Mouse (Mus musculus) thymus, postnatal 36 days (tissue): Measurements from ENCODE around the gene Ndufa7.
"Not testable (repeated sequence)": the region's sequence is repeated elsewhere in the genome, so short reads cannot be mapped to it uniquely, and the experiment has no call there.

Experiments used
- DNase-seq, 2 experiments: peaks; one replicate each; pipeline ENCODE4 v3.0.0; 2022; ENCODE audit warnings: mixed read lengths in 2 of 2

The Ndufa7 gene

GRCm38 (mm10) chr17:33812475-33812874, 11.9 kb upstream of the Ndufa7 start:
- DNase-seq = no peak

GRCm38 (mm10) chr17:33812990-33813389, 11.4 kb upstream of the Ndufa7 start:
- DNase-seq = no peak

DNA sequence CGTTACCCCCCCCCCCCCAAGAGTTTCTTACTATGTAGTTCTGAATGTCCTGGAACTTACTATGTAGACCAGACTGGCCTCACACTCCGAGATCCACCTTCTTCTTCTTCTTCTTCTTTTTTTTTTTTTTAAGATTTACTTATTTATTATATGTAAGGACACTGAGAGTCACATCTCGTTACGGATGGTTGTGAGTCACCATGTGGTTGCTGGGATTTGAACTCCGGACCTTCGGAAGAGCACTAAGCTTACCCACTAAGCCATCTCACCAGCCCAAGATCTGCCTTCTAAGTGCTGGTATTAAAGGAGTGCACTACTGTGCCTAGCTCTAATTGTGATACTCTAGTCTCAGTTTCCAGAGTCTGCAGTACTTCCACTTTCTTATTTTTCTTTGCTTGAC, 9.0 kb upstream of the Ndufa7 start:
- DNase-seq = no peak

- DNase-seq = no peak
Measured at GRCm38 (mm10) chr17:33816612-33817011, 7.8 kb upstream of the Ndufa7 start.

DNA sequence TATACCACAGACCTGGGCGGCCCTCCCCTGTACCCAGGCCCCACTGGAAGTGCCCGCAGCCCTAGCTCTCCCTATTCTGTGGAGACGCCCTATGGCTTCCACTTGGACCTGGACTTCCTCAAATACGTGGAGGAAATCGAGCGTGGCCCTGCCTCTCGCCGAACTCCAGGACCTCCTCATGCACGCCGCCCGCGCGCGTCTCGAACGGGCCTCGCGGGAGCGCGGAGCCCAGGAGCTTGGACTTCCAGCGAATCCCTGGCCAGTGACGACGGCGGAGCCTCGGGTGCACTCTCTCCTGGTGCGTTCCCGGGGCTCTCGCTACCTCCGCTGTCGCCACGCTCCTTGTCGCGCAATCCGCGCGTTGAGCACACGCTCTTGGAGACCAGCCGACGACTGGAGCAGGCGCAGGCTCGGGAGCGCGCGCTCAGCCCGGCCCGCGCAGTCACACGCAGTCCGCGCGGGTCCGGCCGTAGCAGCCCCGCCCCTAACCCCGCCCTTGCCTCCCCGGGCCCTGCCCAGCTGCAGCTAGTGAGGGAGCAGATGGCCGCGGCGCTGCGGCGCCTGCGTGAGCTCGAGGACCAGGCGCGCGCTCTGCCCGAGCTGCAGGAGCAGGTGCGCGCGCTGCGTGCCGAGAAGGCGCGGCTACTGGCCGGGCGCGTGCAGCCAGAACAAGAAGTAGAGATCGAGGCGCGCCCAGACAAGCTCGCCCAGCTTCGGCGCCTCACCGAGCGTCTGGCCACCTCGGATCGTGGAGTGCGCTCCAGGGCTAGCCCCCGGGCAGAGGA, 7.0 kb upstream of the Ndufa7 start:
- DNase-seq = peak; percentile 81 to 89

DNA sequence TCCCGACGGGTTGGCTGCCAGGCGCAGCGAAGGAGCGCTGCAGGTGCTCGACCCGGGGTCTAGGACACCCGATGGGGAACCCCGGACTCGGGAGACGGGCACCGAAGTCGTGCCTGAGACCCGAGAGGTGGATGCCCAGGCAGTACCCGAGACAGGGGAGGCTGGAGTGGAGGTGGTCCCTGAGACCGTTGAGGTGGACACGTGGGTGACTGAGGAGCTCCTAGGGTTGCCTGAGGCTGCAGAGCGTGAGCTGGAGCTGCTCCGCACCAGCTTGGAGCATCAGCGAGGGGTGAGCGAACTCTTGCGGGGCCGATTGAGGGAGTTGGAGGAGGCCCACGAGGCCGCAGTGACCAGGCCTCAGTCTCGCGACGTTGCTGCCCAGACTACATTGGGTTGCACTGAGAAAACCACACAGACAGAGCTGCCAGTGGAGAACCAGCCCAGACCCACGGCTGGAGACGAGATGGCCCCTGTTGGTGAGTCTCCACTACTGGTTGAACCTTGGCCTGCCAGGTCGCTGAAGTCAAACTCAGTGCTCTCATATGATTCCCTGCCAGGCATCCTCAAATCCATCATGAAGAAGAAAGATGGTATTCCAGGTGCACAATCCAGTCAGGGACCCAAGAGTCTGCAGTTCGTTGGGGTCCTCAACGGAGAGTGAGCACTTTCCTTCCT, 6.3 kb upstream of the Ndufa7 start:
- DNase-seq = no peak

GRCm38 (mm10) chr17:33822436-33822959, 1.9 kb upstream of the Ndufa7 start:
- DNase-seq = no peak

GRCm38 (mm10) chr17:33823171-33823570, 1.2 kb upstream of the Ndufa7 start:
- DNase-seq = not testable (repeated sequence)

DNA sequence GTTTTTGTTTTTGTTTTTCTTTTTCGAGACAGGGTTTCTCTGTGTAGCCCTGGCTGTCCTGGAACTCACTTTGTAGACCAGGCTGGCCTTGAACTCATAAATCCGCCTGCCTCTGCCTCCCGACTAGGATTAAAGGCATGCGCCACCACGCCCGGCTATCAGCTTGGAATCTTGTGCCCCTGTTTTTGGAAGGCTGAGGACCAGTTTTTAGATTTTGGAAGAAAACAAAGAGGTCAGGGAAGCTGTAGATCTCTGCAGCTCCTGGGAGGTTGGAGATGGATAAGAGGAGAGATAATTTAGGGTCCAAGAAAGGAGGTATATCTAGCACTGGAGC, 592 bp downstream of the Ndufa7 start:
- DNase-seq = not testable (repeated sequence)

DNA sequence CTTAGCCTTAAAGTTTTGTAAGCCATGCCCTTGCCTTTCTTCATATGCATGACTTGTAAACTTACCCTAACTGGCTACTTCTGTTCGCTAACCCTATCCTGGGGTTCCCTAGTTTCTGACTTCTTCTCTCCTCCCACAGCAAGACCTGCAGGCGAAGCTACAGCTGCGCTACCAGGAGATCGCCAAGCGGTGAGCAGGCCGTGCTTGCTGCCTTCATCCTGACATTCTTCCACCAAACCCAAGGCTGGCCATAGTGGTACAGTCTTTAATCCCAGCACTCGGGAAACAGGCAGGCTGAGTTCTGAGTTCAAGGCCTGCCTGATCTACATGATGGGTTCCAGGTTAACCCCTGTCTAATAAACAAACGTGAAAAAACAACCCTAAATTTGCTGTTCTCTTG, 1.1 kb downstream of the Ndufa7 start:
- no peak for DNase-seq

DNA sequence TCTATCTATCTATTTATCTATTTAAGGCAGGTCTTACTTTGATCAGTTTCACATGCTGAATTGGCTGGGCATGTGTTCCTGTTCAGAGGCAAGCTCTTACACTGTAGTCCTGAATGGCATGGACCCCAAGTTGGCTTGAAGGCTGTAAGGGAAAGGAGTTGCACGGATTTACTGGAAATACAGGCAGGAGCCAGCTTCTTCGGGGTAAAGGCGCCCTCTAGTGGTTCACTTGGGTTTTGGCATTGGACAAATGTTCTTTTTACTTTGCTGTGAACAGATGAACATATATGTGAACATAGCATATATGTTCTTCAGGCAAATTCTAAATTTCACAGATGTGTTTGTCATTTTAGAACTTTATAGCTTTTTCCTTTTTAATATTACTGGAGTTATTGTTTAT, 2.5 kb downstream of the Ndufa7 start:
- peak; percentile 46 to 52 for DNase-seq

DNA sequence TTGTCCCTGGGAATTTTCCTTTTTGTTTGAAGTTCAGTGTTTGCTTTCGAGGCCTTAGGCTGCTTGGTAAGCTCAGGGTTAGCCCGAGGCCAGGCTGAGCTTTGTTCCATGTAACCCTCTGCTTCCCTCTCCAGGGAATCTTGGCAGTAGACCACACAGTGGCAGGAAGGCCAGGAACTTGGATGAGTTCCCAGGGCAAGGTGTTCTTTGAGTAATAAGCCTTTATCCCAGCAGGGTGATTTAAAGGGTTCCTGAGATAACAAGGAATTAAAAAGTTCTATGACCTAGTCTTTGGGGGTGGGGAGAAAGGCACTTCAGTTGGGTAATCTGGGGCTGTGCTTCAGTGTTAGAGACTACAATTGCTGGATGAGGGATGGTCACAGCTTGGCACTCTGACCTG, 4.5 kb downstream of the Ndufa7 start:
- no peak for DNase-seq

GRCm38 (mm10) chr17:33829561-33829960, 5.2 kb downstream of the Ndufa7 start:
- DNase-seq = no peak

- DNase-seq = peak; percentile 89 to 91
Measured at GRCm38 (mm10) chr17:33842966-33843795, 18.8 kb downstream of the Ndufa7 start, which contains the start of gene Cd320. Gene Cd320 (plus strand): TSS chr17:33843091.

GRCm38 (mm10) chr17:33844196-33844595, 19.8 kb downstream of the Ndufa7 start:
- DNase-seq = no peak

DNA sequence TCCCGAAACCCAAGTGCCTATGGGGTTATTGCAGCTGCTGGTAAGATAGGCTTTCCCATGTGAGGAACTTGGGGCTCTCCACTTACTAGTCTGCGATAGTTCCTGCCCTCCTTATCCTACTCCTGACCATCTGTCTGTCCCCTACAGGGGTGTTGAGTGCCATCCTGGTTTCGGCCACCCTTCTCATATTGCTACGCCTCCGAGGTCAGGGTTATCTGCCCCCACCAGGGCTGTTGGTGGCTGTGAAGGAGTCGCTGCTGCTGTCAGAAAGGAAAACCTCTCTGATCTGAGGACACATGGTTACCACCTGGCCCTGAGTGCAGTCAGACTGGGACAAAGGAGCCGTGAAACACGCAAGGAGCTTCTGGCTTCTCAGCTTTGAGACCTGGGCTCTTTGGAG, 23.8 kb downstream of the Ndufa7 start:
- no peak for DNase-seq

DNA sequence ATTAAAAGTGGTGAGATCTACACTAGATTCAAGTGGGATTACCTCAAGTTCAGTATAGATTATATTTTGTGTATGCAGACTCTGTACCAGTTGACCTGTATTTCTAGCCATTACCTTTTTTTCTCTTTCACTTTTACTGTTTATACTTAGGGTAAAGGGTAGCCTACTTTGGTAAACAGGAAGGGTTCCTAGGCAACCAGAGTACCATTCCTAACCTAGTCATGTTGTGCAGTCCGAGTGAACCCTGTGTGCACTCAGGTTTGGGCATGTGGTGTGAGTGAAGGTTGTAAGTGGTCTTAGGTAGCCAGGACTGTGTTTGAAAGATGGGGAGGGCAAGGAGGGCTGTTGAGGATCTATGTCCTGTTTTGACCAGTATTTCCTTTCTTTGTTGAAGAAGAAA, 27.0 kb downstream of the Ndufa7 start:
- DNase-seq = no peak

DNA sequence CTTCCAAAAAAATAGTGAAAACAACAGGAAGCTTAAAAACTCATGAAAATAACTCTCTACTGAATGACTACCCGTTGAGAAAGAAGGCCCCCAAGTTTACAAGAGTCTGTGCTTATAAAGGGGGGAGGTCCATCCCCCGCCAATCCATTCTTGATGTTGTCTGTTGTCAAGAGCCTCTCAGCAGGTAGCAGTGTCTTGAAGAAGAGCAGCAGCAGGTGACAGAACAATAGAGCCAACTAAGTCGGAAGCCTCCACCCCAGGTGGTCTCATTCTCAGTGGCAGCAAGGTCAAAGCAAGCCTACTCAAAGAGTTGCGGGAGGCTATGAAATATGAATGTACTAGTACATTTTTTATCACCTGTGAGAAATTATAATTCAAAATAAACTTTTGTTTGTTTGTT, 33.4 kb downstream of the Ndufa7 start:
- DNase-seq = no peak

- peak; percentile 63 to 69 for DNase-seq
Measured at GRCm38 (mm10) chr17:33865330-33866030, 41.1 kb downstream of the Ndufa7 start.

- not testable (repeated sequence) for DNase-seq
Measured at GRCm38 (mm10) chr17:33873537-33873936, 49.2 kb downstream of the Ndufa7 start, which contains the start of gene Gm7029. Gene Gm7029 (plus strand): TSS chr17:33873837.

GRCm38 (mm10) chr17:33874411-33874810, 50.0 kb downstream of the Ndufa7 start:
- DNase-seq = peak in 1 of 2 experiments; percentile 39

- peak in 1 of 2 experiments; percentile 27 for DNase-seq
Measured at GRCm38 (mm10) chr17:33875797-33876196, 51.4 kb downstream of the Ndufa7 start.
